Mouse (Mus musculus): ENCODE results near the gene Sfmbt1. TPM values are rescaled to one million over a fixed set of nuclear protein-coding genes. Genes with fewer than 3 reads are reported as not detected.
"Not testable (repeated sequence)": the region's sequence is repeated elsewhere in the genome, so short reads cannot be mapped to it uniquely, and the experiment has no call there.

Gene Sfmbt1
- polyA plus RNA-seq, 1 experiment = 7.3 TPM

DNA sequence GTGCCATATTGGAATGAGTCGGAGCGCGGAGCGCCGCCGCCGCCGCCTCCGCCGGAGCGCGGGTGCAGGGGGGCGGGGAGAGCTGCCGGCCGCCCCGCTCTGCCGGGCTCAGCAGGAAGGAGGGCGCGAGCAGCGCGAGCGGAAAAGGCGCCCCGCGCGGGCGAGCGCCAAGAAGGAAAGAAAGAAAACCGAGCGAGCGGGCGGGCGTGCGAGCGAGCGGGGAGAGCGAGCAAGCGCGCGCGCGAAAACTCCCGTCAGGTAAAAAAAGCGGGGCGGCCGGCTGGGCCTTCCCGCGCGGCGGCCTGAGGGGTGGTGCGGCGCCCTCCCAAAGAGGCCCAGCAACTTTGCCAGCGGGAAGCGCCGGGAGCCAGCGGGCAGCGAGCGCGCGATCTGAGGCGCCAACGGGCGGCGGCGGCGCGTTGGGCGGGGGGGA lies 985 bp downstream of the Sfmbt1 start:
- peak overlapping the region; percentile 81 for H3K4me3 ChIP-seq (ENCODE audit: insufficient read depth, low read length)
- peaks cover 2% of the 10 kb centered on the region; the same call in 1 of the 2 replicates for H3K4me1 ChIP-seq (ENCODE audit: control insufficient read depth, insufficient read depth, low read length)
- peak overlapping the region; percentile 90 for H3K27ac ChIP-seq (ENCODE audit: insufficient read depth, low read length)
- TF ChIP-seq CTCF (IDR thresholded peaks at IDR 0.05; ENCODE audit: extremely low read depth, insufficient read depth, low read length) (no peak), POLR2A (IDR thresholded peaks at IDR 0.05; ENCODE audit: extremely low read depth, insufficient read depth, low read length) (no peak)

DNA sequence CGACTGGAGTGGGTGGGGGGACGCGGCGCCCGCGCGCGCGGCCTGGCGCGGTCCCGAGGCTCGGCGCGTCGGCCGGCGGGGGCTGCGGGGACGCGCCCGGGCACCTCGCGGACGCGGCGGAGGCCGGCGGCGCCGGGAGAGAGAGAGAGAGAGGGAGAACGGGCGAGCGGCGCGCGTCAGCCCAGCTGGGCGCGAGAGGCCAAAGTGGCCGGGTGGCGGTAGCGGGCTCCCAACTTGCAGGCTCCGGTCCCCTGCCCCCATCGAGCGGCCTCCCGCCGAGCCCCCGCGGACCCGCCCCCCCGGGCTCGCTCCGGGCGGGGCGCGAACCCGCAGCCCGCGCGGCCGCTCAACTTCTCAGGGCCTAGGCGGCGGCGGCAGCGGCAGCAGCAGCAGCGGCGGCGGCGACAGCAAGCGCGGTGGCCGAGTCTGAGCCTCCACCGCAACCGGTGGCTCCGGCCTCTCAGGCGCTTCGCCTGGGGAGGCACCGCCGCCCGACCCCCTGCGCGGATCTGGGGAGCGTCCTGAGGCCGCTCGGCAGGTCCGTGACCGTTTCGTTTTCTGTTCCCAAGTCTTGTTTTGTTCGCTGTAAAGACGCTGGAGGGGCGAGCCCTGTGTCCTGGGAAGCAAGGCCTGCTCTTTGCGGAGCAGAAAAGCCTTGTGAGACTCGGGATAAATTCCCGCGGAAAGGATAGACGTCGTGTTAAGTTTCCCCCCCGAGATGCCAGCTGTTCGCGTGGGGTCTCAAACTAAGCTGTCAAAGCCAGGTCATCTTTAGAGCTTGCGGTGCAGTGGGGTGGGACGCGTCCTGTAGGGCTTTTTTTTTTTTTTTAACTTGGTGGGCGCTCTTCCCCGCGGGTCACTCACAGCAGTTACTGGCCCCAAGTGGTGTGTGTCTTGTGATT lies 1.7 kb downstream of the Sfmbt1 start:
- TF ChIP-seq CTCF (IDR thresholded peaks at IDR 0.05; ENCODE audit: extremely low read depth, insufficient read depth, low read length) (no peak), POLR2A (IDR thresholded peaks at IDR 0.05; ENCODE audit: extremely low read depth, insufficient read depth, low read length) (no peak)

GRCm38 (mm10) chr14:30716953-30717285 lies 2.3 kb downstream of the Sfmbt1 start:
- no peak for TF ChIP-seq CTCF (IDR thresholded peaks at IDR 0.05; ENCODE audit: extremely low read depth, insufficient read depth, low read length)
- TF ChIP-seq POLR2A (IDR thresholded peaks at IDR 0.05; ENCODE audit: extremely low read depth, insufficient read depth, low read length) = no peak
- peak overlapping the region; percentile 81 for H3K4me3 ChIP-seq (ENCODE audit: insufficient read depth, low read length)
- no peak overlapping the region for H3K27ac ChIP-seq (ENCODE audit: insufficient read depth, low read length)
- H3K4me1 ChIP-seq (ENCODE audit: control insufficient read depth, insufficient read depth, low read length) = peaks cover 2% of the 10 kb centered on the region; the same call in 1 of the 2 replicates

More for the DNA sequence above, 1.7 kb downstream of the Sfmbt1 start:
- no peak overlapping the region for H3K27ac ChIP-seq (ENCODE audit: insufficient read depth, low read length)
- peak overlapping the region; percentile 81 for H3K4me3 ChIP-seq (ENCODE audit: insufficient read depth, low read length)
- H3K4me1 ChIP-seq (ENCODE audit: control insufficient read depth, insufficient read depth, low read length) = peaks cover 2% of the 10 kb centered on the region; the same call in 1 of the 2 replicates

GRCm38 (mm10) chr14:30718696-30719095 lies 4.0 kb downstream of the Sfmbt1 start:
- H3K27ac ChIP-seq (ENCODE audit: insufficient read depth, low read length); H3K4me3 ChIP-seq (ENCODE audit: insufficient read depth, low read length); H3K4me1 ChIP-seq (ENCODE audit: control insufficient read depth, insufficient read depth, low read length): not testable (repeated sequence)

- TF ChIP-seq CTCF (IDR thresholded peaks at IDR 0.05; ENCODE audit: extremely low read depth, insufficient read depth, low read length) = no peak
- H3K4me1 ChIP-seq (ENCODE audit: control insufficient read depth, insufficient read depth, low read length) = peaks cover 2% of the 10 kb centered on the region; the same call in 1 of the 2 replicates
- no peak overlapping the region for H3K4me3 ChIP-seq (ENCODE audit: insufficient read depth, low read length)
- H3K27ac ChIP-seq (ENCODE audit: insufficient read depth, low read length) = no peak overlapping the region
Observed at GRCm38 (mm10) chr14:30719514-30719913, 4.9 kb downstream of the Sfmbt1 start.

DNA sequence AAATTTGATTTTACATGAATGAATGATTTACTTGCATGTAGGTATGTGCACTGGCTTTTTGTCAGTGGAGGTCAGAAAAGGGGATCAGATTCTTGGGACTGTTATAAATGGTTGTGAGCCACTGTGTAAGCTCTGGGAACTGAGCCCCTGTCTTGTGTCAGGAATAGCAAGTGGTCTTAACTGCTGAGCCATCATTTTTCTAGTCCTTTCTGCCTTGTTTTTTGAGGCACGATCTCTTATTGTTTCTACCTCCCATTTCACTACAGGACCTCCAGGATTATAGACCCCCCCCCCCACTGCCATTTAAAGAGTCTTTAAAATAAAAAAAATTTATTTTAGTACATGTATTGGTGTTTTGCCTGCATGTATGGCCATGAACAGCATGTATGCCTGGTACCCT lies 7.2 kb downstream of the Sfmbt1 start:
- TF ChIP-seq CTCF (IDR thresholded peaks at IDR 0.05; ENCODE audit: extremely low read depth, insufficient read depth, low read length) = no peak
- no peak for TF ChIP-seq POLR2A (IDR thresholded peaks at IDR 0.05; ENCODE audit: extremely low read depth, insufficient read depth, low read length)
- no peak overlapping the region for H3K4me3 ChIP-seq (ENCODE audit: insufficient read depth, low read length)
- H3K27ac ChIP-seq (ENCODE audit: insufficient read depth, low read length) = no peak overlapping the region
- peaks cover 2% of the 10 kb centered on the region; the same call in 1 of the 2 replicates for H3K4me1 ChIP-seq (ENCODE audit: control insufficient read depth, insufficient read depth, low read length)

- TF ChIP-seq CTCF (IDR thresholded peaks at IDR 0.05; ENCODE audit: extremely low read depth, insufficient read depth, low read length) = no peak
- no peak for TF ChIP-seq POLR2A (IDR thresholded peaks at IDR 0.05; ENCODE audit: extremely low read depth, insufficient read depth, low read length)
- no peaks in the 10 kb centered on the region; the same call in 1 of the 2 replicates for H3K4me1 ChIP-seq (ENCODE audit: control insufficient read depth, insufficient read depth, low read length)
- H3K4me3 ChIP-seq (ENCODE audit: insufficient read depth, low read length) = no peak overlapping the region
- H3K27ac ChIP-seq (ENCODE audit: insufficient read depth, low read length) = no peak overlapping the region
Observed at GRCm38 (mm10) chr14:30722406-30722805, 7.8 kb downstream of the Sfmbt1 start.

GRCm38 (mm10) chr14:30731896-30732295 lies 17.2 kb downstream of the Sfmbt1 start:
- H3K27ac ChIP-seq (ENCODE audit: insufficient read depth, low read length) = no peak overlapping the region
- H3K4me3 ChIP-seq (ENCODE audit: insufficient read depth, low read length) = no peak overlapping the region
- H3K4me1 ChIP-seq (ENCODE audit: control insufficient read depth, insufficient read depth, low read length) = no peaks in the 10 kb centered on the region
- TF ChIP-seq POLR2A (IDR thresholded peaks at IDR 0.05; ENCODE audit: extremely low read depth, insufficient read depth, low read length) (no peak), CTCF (IDR thresholded peaks at IDR 0.05; ENCODE audit: extremely low read depth, insufficient read depth, low read length) (no peak)

- no peak overlapping the region for H3K27ac ChIP-seq (ENCODE audit: insufficient read depth, low read length)
- H3K4me1 ChIP-seq (ENCODE audit: control insufficient read depth, insufficient read depth, low read length) = no peaks in the 10 kb centered on the region
- no peak overlapping the region for H3K4me3 ChIP-seq (ENCODE audit: insufficient read depth, low read length)
- TF ChIP-seq CTCF (IDR thresholded peaks at IDR 0.05; ENCODE audit: extremely low read depth, insufficient read depth, low read length) (no peak), POLR2A (IDR thresholded peaks at IDR 0.05; ENCODE audit: extremely low read depth, insufficient read depth, low read length) (no peak)
Observed at GRCm38 (mm10) chr14:30734665-30735064, 20.0 kb downstream of the Sfmbt1 start.

DNA sequence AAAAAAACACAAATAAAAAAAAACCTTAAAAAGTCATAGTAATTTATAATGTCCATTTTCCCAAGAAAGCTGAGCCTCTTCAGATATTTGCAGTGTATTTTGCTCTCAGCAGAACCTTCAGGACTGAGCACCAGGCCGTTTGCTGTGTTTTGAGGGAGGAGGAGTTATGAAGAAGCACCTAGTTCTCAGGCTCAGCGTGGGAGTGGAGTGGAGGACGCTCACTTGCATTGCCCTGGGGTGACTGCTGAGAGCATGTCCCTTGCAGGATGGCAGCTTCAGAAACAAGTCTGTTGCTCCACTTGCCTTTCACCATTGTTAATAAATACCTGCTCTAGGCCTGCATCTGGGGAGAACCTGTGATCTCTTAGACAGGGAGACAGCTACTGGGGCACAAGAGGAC lies 21.2 kb downstream of the Sfmbt1 start:
- Histone ChIP-seq H3K4me3 (ENCODE audit: insufficient read depth, low read length) (no peak overlapping the region), H3K27ac (ENCODE audit: insufficient read depth, low read length) (no peak overlapping the region)

More for the DNA sequence above, 21.2 kb downstream of the Sfmbt1 start:
- no peaks in the 10 kb centered on the region for H3K4me1 ChIP-seq (ENCODE audit: control insufficient read depth, insufficient read depth, low read length)
- TF ChIP-seq POLR2A (IDR thresholded peaks at IDR 0.05; ENCODE audit: extremely low read depth, insufficient read depth, low read length) = no peak
- no peak for TF ChIP-seq CTCF (IDR thresholded peaks at IDR 0.05; ENCODE audit: extremely low read depth, insufficient read depth, low read length)

All from cortical plate, adult 2 months (tissue).